Mouse (Mus musculus): ENCODE results near the gene Blm. TPM values are rescaled to one million over a fixed set of nuclear protein-coding genes. Genes with fewer than 3 reads are reported as not detected.

Gene Blm
- polyA plus RNA-seq, 1 experiment from 2014 or later: 29.6 TPM

GRCm38 (mm10) chr7:80444401-80445249, 90.3 kb downstream of the Blm start:
- Histone ChIP-seq H3K4me1 (peaks cover 48% of the 10 kb centered on the region), H3K27ac (peak overlapping the region; percentile 84), H3K4me3 (no peak overlapping the region), H3K9ac (peak overlapping the region; percentile 26; the same call in 1 of the 2 replicates), H3K4me2 (0 out of 2 replicates have a peak overlapping the region, but pooled peaks have one; percentile 4), H3K36me3 (no peaks in the 10 kb centered on the region), H3K27me3 (no peaks in the 10 kb centered on the region), H3K9me3 (no peaks in the 10 kb centered on the region)
- 27% methylated on average over 17 of the region's 17 CpGs for WGBS
- ATAC-seq (ENCODE audit: borderline replicate concordance, extremely low read depth, low FRiP score, low TSS enrichment): peak; percentile 52

- H3K9me3 ChIP-seq: no peaks in the 10 kb centered on the region
- H3K4me1 ChIP-seq: peaks cover 55% of the 10 kb centered on the region
- H3K27ac ChIP-seq: no peak overlapping the region
- no peaks in the 10 kb centered on the region for H3K27me3 ChIP-seq
- 91% methylated on average over 3 of the region's 3 CpGs for WGBS
- no peaks in the 10 kb centered on the region for H3K36me3 ChIP-seq
- H3K4me3 ChIP-seq: no peak overlapping the region
- no peak overlapping the region for H3K9ac ChIP-seq
- ATAC-seq (ENCODE audit: borderline replicate concordance, extremely low read depth, low FRiP score, low TSS enrichment): no peak
- no peak overlapping the region for H3K4me2 ChIP-seq
Observed at GRCm38 (mm10) chr7:80443124-80443523, 91.8 kb downstream of the Blm start.

GRCm38 (mm10) chr7:80441986-80442904, 92.7 kb downstream of the Blm start:
- Histone ChIP-seq H3K36me3 (no peaks in the 10 kb centered on the region), H3K4me2 (no peak overlapping the region), H3K9me3 (no peaks in the 10 kb centered on the region), H3K27me3 (no peaks in the 10 kb centered on the region), H3K4me3 (no peak overlapping the region), H3K27ac (no peak overlapping the region), H3K9ac (no peak overlapping the region), H3K4me1 (peaks cover 55% of the 10 kb centered on the region)
- WGBS: 58% methylated on average over 11 of the region's 11 CpGs
- no peak for ATAC-seq (ENCODE audit: borderline replicate concordance, extremely low read depth, low FRiP score, low TSS enrichment)

GRCm38 (mm10) chr7:80440685-80441084, 94.2 kb downstream of the Blm start:
- Histone ChIP-seq H3K27me3 (no peaks in the 10 kb centered on the region), H3K9me3 (no peaks in the 10 kb centered on the region), H3K36me3 (no peaks in the 10 kb centered on the region), H3K27ac (no peak overlapping the region), H3K4me1 (peaks cover 43% of the 10 kb centered on the region), H3K4me3 (no peak overlapping the region), H3K9ac (no peak overlapping the region), H3K4me2 (no peak overlapping the region)
- no peak for ATAC-seq (ENCODE audit: borderline replicate concordance, extremely low read depth, low FRiP score, low TSS enrichment)
- 30% methylated on average over 4 of the region's 4 CpGs for WGBS

- H3K9me3 ChIP-seq: no peaks in the 10 kb centered on the region
- H3K4me1 ChIP-seq: peaks cover 36% of the 10 kb centered on the region
- no peak overlapping the region for H3K4me2 ChIP-seq
- H3K36me3 ChIP-seq: no peaks in the 10 kb centered on the region
- no peak overlapping the region for H3K4me3 ChIP-seq
- ATAC-seq (ENCODE audit: borderline replicate concordance, extremely low read depth, low FRiP score, low TSS enrichment): no peak
- H3K9ac ChIP-seq: no peak overlapping the region
- H3K27ac ChIP-seq: no peak overlapping the region
- no peaks in the 10 kb centered on the region for H3K27me3 ChIP-seq
- 73% methylated on average over 10 of the region's 10 CpGs for WGBS
Observed at GRCm38 (mm10) chr7:80439789-80440488, 95.0 kb downstream of the Blm start.

- no peaks in the 10 kb centered on the region for H3K27me3 ChIP-seq
- no peaks in the 10 kb centered on the region for H3K36me3 ChIP-seq
- H3K9ac ChIP-seq: no peak overlapping the region
- 24% methylated on average over 15 of the region's 15 CpGs for WGBS
- H3K4me1 ChIP-seq: peaks cover 28% of the 10 kb centered on the region
- 0 out of 2 replicates have a peak overlapping the region, but pooled peaks have one; percentile 3 for H3K27ac ChIP-seq
- no peaks in the 10 kb centered on the region for H3K9me3 ChIP-seq
- peak overlapping the region; percentile 44 for H3K4me2 ChIP-seq
- no peak overlapping the region; the same call in 1 of the 2 replicates for H3K4me3 ChIP-seq
- ATAC-seq (ENCODE audit: borderline replicate concordance, extremely low read depth, low FRiP score, low TSS enrichment): peak; percentile 40
Observed at GRCm38 (mm10) chr7:80439032-80439760, 95.7 kb downstream of the Blm start.

- H3K4me2 ChIP-seq: no peak overlapping the region
- H3K4me3 ChIP-seq: no peak overlapping the region
- ATAC-seq (ENCODE audit: borderline replicate concordance, extremely low read depth, low FRiP score, low TSS enrichment): no peak
- H3K27me3 ChIP-seq: no peaks in the 10 kb centered on the region
- H3K9ac ChIP-seq: no peak overlapping the region
- no peak overlapping the region for H3K27ac ChIP-seq
- peaks cover 15% of the 10 kb centered on the region for H3K4me1 ChIP-seq
- no peaks in the 10 kb centered on the region for H3K36me3 ChIP-seq
- 63% methylated on average over 7 of the region's 7 CpGs for WGBS
- no peaks in the 10 kb centered on the region for H3K9me3 ChIP-seq
Observed at GRCm38 (mm10) chr7:80436571-80436970, 98.3 kb downstream of the Blm start.

- Histone ChIP-seq H3K4me3 (no peak overlapping the region), H3K4me2 (no peak overlapping the region), H3K9me3 (no peaks in the 10 kb centered on the region), H3K9ac (no peak overlapping the region), H3K4me1 (peaks cover 7% of the 10 kb centered on the region), H3K27me3 (no peaks in the 10 kb centered on the region), H3K36me3 (no peaks in the 10 kb centered on the region), H3K27ac (no peak overlapping the region)
- ATAC-seq (ENCODE audit: borderline replicate concordance, extremely low read depth, low FRiP score, low TSS enrichment): no peak
- WGBS: 54% methylated on average over 3 of the region's 3 CpGs
Observed at GRCm38 (mm10) chr7:80435594-80435993, 99.3 kb downstream of the Blm start.

GRCm38 (mm10) chr7:80429661-80430060, 105.3 kb downstream of the Blm start:
- 88% methylated on average over 12 of the region's 12 CpGs for WGBS
- H3K36me3 ChIP-seq: no peaks in the 10 kb centered on the region
- no peak for ATAC-seq (ENCODE audit: borderline replicate concordance, extremely low read depth, low FRiP score, low TSS enrichment)
- H3K4me2 ChIP-seq: no peak overlapping the region
- no peak overlapping the region for H3K4me3 ChIP-seq
- H3K4me1 ChIP-seq: no peaks in the 10 kb centered on the region
- H3K9me3 ChIP-seq: no peaks in the 10 kb centered on the region
- H3K27ac ChIP-seq: no peak overlapping the region
- H3K27me3 ChIP-seq: no peaks in the 10 kb centered on the region
- no peak overlapping the region for H3K9ac ChIP-seq

GRCm38 (mm10) chr7:80427730-80428129, 107.2 kb downstream of the Blm start:
- H3K4me3 ChIP-seq: no peak overlapping the region
- no peak for ATAC-seq (ENCODE audit: borderline replicate concordance, extremely low read depth, low FRiP score, low TSS enrichment)
- no peak overlapping the region for H3K27ac ChIP-seq
- no peaks in the 10 kb centered on the region for H3K9me3 ChIP-seq
- no peaks in the 10 kb centered on the region for H3K27me3 ChIP-seq
- no peak overlapping the region for H3K4me2 ChIP-seq
- H3K4me1 ChIP-seq: peaks cover 6% of the 10 kb centered on the region
- no peaks in the 10 kb centered on the region for H3K36me3 ChIP-seq
- 76% methylated on average over 5 of the region's 5 CpGs for WGBS
- H3K9ac ChIP-seq: no peak overlapping the region

- Histone ChIP-seq H3K9me3 (no peaks in the 10 kb centered on the region), H3K4me2 (no peak overlapping the region), H3K9ac (no peak overlapping the region), H3K27ac (no peak overlapping the region), H3K4me1 (peaks cover 7% of the 10 kb centered on the region), H3K27me3 (no peaks in the 10 kb centered on the region), H3K36me3 (no peaks in the 10 kb centered on the region), H3K4me3 (no peak overlapping the region)
- ATAC-seq (ENCODE audit: borderline replicate concordance, extremely low read depth, low FRiP score, low TSS enrichment): no peak
- WGBS: 56% methylated on average over 7 of the region's 7 CpGs
Observed at GRCm38 (mm10) chr7:80426363-80426762, 108.6 kb downstream of the Blm start.
